Mouse (Mus musculus) hindbrain, postnatal 0 days (tissue): Measurements from ENCODE around the gene Disp2. TPM values are rescaled to one million over a fixed set of nuclear protein-coding genes. Genes with fewer than 3 reads are reported as not detected.

Experiments used
- ATAC-seq: fragments of 200-750 bp; cut with Nextera tagmentation; 2 replicates; pipeline ENCODE4 v1.8.0; 2017; ENCODE audit warnings: mild to moderate bottlenecking, moderate TSS enrichment, moderate library complexity
- DNase-seq: peaks from one replicate; pipeline ENCODE4 v3.0.0-alpha.2; 2015; ENCODE audit warnings: low spot score
- H3K27ac ChIP-seq: fragments of 300-500 bp; sonication (generic); 2 replicates; pipeline ENCODE4 v1.5.1; 2014; ENCODE audit warnings: mild to moderate bottlenecking
- H3K27me3 ChIP-seq: fragments of 300-500 bp; sonication (generic); 2 replicates; pipeline ENCODE4 v1.6.1; 2014; ENCODE audit warnings: low read length, mixed read lengths; ENCODE audit not compliant: insufficient read depth
- H3K36me3 ChIP-seq: fragments of 300-500 bp; sonication (generic); 2 replicates; pipeline ENCODE4 v1.6.1; 2014; ENCODE audit warnings: low read length, mixed read lengths; ENCODE audit not compliant: insufficient read depth
- H3K4me1 ChIP-seq: fragments of 300-500 bp; sonication (generic); 2 replicates; pipeline ENCODE4 v1.6.1; 2014; ENCODE audit warnings: antibody characterized with exemption, low read length, mixed read lengths; ENCODE audit not compliant: insufficient read depth
- H3K4me2 ChIP-seq: fragments of 300-500 bp; sonication (generic); 2 replicates; pipeline ENCODE4 v1.6.1; 2014; ENCODE audit warnings: low read depth, mild to moderate bottlenecking, low read length, moderate library complexity, mixed read lengths
- H3K4me3 ChIP-seq: fragments of 300-500 bp; sonication (generic); 2 replicates; pipeline ENCODE4 v1.5.1; 2014; ENCODE audit warnings: low read length
- H3K9ac ChIP-seq: fragments of 300-500 bp; sonication (generic); replicated peaks from 2 replicates; pipeline ENCODE4 v1.6.1; 2014; ENCODE audit warnings: mild to moderate bottlenecking, low read length, moderate library complexity, mixed read lengths
- H3K9me3 ChIP-seq: fragments of 300-500 bp; sonication (generic); 2 replicates; pipeline ENCODE4 v1.6.1; 2016; ENCODE audit warnings: low read length, mixed read lengths
- CTCF ChIP-seq: IDR thresholded peaks from 2 replicates; pipeline ENCODE4 v1.5.1; 2016; ENCODE audit warnings: antibody characterized with exemption, control low read depth, low read depth
- WGBS: fragments of 180-500 bp; shearing (Covaris S2); extraction: QIAGEN DNeasy Blood & Tissue Kit; methylation state at CpG from one replicate; pipeline ENCODE4 v1.1.7; 2014; 5-methylcytosine and 5-hydroxymethylcytosine counted together
- polyA plus RNA-seq: library from polyadenylated mRNA; unstranded; fragments of >200 nt; fragmentation: Nextera tagmentation; extraction: Ambion mirVana; gene quantifications from 2 replicates; pipeline ENCODE4 v1.2.1, GENCODE M21; 2015
- total RNA-seq: library from RNA; depleted of rRNA; stranded (reverse); fragments of >200 nt; gene quantifications from 2 replicates; pipeline ENCODE4 v1.2.3, GENCODE M21; 2014

Gene Disp2
- total and polyA plus RNA-seq, 2 experiments from 2014 or later, result 70.4 to 175 TPM

DNA sequence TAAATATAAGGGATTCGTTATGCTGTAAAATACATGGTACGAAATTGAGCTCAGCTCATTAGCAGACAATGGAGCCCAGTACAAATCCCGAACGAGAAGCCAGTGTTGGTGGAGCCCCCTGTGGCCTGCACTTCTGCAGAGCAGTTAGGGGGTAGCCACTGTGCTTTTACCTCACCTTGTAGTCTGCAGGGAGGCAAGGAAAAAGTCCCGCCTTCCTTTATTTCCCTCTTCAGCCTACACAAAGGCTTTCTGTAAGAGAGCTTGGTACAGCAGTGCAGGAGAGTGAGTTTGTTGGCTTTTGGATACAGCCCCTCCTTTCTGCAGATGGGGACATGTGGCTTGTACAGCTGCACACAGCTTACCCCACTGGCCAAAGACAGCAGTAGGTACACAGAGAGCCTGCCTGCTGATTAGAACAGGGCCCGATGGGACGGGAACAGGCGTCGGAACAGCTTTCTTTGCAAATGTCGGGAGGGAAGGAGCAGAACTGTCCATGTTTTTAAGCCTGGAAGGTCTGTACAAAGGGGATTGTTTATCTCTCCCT is 30.1 kb upstream of the Disp2 start:
- no peak overlapping the region for H3K27ac ChIP-seq
- TF ChIP-seq CTCF, result no peak
- no peaks in the 10 kb centered on the region for H3K36me3 ChIP-seq
- ATAC-seq, result no peak
- WGBS, result 19% methylated on average over 10 of the region's 10 CpGs
- 0 out of 2 replicates have a peak overlapping the region, but pooled peaks have one; percentile 2 for H3K4me2 ChIP-seq
- DNase-seq, result no peak
- no peaks in the 10 kb centered on the region for H3K9me3 ChIP-seq
- no peaks in the 10 kb centered on the region for H3K27me3 ChIP-seq
- no peak overlapping the region for H3K4me3 ChIP-seq
- peaks cover 20% of the 10 kb centered on the region for H3K4me1 ChIP-seq
- no peak overlapping the region for H3K9ac ChIP-seq

DNA sequence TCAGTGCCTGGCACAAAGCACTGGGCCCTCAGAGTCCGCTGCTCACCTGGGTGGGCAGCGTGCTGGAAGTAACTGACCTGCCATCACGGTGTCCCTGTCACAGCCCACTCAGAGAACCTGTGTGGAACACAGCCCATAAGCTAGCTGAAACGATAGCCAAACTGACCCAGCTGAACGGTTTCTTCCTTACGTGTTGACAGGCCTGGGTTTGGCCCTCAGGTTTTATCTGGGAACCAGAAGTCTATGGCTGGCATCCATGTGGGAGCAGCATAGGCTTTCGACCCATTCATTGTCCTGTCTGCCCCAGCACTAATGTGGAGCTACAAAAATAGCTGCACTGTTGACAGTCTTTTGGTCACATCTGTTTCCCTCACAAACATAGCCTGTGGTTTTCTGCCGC is 29.0 kb upstream of the Disp2 start:
- Histone ChIP-seq H3K27me3 (no peaks in the 10 kb centered on the region), H3K4me3 (no peak overlapping the region), H3K4me1 (peaks cover 17% of the 10 kb centered on the region), H3K36me3 (no peaks in the 10 kb centered on the region), H3K27ac (no peak overlapping the region), H3K4me2 (no peak overlapping the region), H3K9me3 (no peaks in the 10 kb centered on the region), H3K9ac (no peak overlapping the region)
- ATAC-seq (no peak), DNase-seq (no peak)
- no peak for TF ChIP-seq CTCF
- 54% methylated on average over 8 of the region's 8 CpGs for WGBS

DNA sequence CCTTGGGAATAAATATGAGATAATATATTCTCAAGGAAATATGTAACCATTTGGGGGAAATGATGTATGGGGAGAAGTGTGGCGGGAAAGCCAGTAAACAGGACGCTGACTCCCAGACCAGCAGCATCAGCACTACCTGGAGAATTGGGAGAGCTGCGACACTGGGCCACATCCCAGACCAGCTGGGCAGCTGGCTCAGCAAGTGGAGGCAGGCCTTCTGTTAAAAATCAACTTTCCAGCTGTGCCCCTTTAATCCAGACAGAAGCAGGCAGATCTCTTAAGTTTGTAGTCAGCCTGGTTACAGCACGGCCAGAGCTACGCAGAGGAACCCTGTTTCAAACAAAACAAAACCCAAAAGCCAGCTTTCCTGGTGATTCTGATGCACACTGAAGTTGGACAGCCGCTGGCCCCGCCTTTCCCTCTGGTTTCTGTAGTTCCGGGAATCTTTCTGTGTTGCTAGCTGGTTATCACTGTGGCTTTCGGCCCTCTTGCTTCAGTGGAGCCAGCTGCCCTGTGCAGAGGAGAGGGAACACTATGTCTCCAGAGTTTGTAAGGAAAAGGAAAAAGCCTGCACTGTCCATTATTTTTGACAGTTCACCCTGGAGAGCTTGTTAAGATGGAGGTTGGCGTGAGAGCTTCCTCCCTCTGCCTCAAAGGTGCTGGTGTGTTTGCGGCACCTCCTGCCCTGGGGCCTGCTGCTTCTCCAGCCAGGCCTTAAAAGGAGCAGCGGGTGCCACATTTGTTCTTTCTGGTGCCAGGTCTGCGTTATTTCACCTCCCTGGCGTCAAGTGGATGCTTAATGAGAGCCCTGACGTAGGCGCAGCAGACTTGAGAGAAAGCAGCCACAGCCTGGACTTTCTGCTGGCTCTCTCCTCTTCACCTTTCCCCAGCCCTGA is 27.4 kb upstream of the Disp2 start:
- H3K9ac ChIP-seq, result no peak overlapping the region
- ATAC-seq (no peak), DNase-seq (no peak)
- TF ChIP-seq CTCF, result no peak
- H3K9me3 ChIP-seq, result no peaks in the 10 kb centered on the region
- H3K27me3 ChIP-seq, result no peaks in the 10 kb centered on the region
- no peaks in the 10 kb centered on the region for H3K36me3 ChIP-seq
- 56% methylated on average over 16 of the region's 16 CpGs for WGBS
- H3K4me2 ChIP-seq, result no peak overlapping the region
- H3K4me3 ChIP-seq, result no peak overlapping the region
- H3K27ac ChIP-seq, result no peak overlapping the region
- H3K4me1 ChIP-seq, result peaks cover 13% of the 10 kb centered on the region

- no peak overlapping the region for H3K27ac ChIP-seq
- H3K27me3 ChIP-seq, result no peaks in the 10 kb centered on the region
- no peak overlapping the region for H3K9ac ChIP-seq
- no peak overlapping the region for H3K4me3 ChIP-seq
- no peak for ATAC-seq
- H3K9me3 ChIP-seq, result no peaks in the 10 kb centered on the region
- DNase-seq, result no peak
- no peak overlapping the region for H3K4me2 ChIP-seq
- 71% methylated on average over 4 of the region's 4 CpGs for WGBS
- no peaks in the 10 kb centered on the region for H3K36me3 ChIP-seq
- peaks cover 7% of the 10 kb centered on the region; the same call in 1 of the 2 replicates for H3K4me1 ChIP-seq
- no peak for TF ChIP-seq CTCF
Measured at GRCm38 (mm10) chr2:118752792-118753108, 26.8 kb upstream of the Disp2 start.

- 0 out of 2 replicates have a peak, but pooled peaks cover 5% of the 10 kb centered on the region for H3K4me1 ChIP-seq
- no peaks in the 10 kb centered on the region for H3K9me3 ChIP-seq
- H3K27ac ChIP-seq, result no peak overlapping the region
- no peak for TF ChIP-seq CTCF
- no peak for ATAC-seq
- H3K27me3 ChIP-seq, result no peaks in the 10 kb centered on the region
- no peak overlapping the region for H3K4me3 ChIP-seq
- no peak overlapping the region for H3K9ac ChIP-seq
- WGBS, result 92% methylated on average over 5 of the region's 5 CpGs
- no peak overlapping the region for H3K4me2 ChIP-seq
- no peaks in the 10 kb centered on the region for H3K36me3 ChIP-seq
- DNase-seq, result no peak
Measured at GRCm38 (mm10) chr2:118754143-118754542, 25.4 kb upstream of the Disp2 start.

DNA sequence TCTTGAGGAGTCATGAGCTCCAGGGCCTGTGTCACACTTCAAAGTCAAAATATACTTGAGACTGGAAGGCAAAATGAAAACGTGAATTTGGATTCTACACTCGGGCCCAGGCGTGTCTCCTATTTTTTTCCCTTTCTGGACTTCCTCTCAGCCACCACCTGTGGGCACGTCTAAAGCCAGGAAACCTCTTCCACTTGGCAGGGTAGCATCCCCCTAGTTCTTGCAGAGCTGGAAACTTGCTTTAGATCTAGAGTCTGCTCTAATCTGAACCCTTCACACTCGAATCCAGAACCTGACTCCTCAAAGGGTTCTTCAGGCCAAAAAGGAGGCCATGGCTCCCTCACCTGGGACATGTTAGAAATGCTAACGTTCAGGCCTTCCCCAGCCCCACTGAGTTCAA is 24.1 kb upstream of the Disp2 start:
- 83% methylated on average over 6 of the region's 6 CpGs for WGBS
- Histone ChIP-seq H3K4me2 (no peak overlapping the region), H3K36me3 (no peaks in the 10 kb centered on the region), H3K4me1 (0 out of 2 replicates have a peak, but pooled peaks cover 3% of the 10 kb centered on the region), H3K4me3 (no peak overlapping the region), H3K27me3 (no peaks in the 10 kb centered on the region), H3K9me3 (no peaks in the 10 kb centered on the region), H3K27ac (no peak overlapping the region), H3K9ac (no peak overlapping the region)
- DNase-seq (no peak), ATAC-seq (no peak)
- TF ChIP-seq CTCF, result no peak

DNA sequence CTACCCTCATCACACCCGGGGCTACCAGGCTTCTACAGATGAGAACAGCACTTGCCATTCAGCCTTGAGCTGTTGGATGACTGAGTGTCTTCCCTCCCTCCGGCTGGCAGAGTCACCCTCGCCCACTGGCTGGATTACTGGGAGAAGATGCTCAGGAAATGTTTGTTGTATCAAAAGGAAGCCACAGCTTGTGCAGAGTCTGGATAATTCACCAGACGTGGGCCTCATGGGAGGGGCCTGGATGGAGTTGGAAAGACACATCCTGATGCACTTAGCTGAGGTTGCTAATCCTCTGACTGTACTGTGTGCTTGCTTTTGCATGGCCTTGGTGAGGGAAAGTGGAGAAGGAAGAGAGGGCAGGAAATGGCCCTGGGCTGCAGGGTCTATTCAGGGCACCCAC is 23.4 kb upstream of the Disp2 start:
- Histone ChIP-seq H3K27me3 (no peaks in the 10 kb centered on the region), H3K9me3 (no peaks in the 10 kb centered on the region), H3K4me2 (no peak overlapping the region), H3K4me1 (peaks cover 7% of the 10 kb centered on the region), H3K36me3 (no peaks in the 10 kb centered on the region), H3K9ac (no peak overlapping the region), H3K4me3 (no peak overlapping the region), H3K27ac (no peak overlapping the region)
- no peak for TF ChIP-seq CTCF
- ATAC-seq (no peak), DNase-seq (no peak)
- 79% methylated on average over 4 of the region's 4 CpGs for WGBS
